Mouse (Mus musculus): ENCODE data around the gene Tbc1d4. TPM values are rescaled to one million over a fixed set of nuclear protein-coding genes. Genes with fewer than 3 reads are reported as not detected.

The Tbc1d4 gene
- polyA plus RNA-seq, 1 experiment from 2014 or later: 4.3 TPM

DNA sequence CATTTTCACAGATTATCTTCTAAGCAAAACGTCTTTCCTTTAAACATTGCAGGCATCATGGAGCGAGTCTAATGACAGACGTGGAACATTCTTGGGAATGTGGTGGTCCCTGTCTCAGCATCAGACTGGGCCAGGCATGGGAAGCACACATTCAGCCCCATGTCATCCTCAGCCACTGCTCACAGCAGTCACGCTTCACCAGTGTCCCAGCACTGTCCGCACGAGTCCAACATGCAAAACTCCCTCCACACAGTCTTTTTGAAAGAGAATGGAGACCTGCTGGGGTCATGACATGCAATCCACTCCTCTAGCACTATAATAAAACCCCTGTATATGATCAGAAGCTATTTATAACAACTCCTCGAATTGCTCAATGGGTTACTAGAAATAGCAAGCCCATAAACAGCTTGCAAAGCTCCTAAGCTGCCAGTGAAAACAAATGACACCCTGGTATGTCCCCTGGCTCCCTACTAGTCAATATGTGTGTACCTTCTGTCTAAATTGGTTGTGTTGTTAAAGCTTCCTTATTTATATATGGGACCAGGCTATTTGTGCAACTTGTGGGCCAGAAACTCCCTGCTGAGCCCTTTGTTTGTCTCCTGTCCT lies 76.8 kb downstream of the Tbc1d4 start:
- Histone ChIP-seq H3K27ac (ENCODE audit: low read depth, low read length) (no peak overlapping the region), H3K27me3 (replicated peaks; ENCODE audit: control insufficient read depth, insufficient read depth, low read length) (no peaks in the 10 kb centered on the region), H3K4me1 (replicated peaks; ENCODE audit: control insufficient read depth, insufficient read depth, low read length) (no peaks in the 10 kb centered on the region), H3K4me2 (replicated peaks; ENCODE audit: low read depth) (no peak overlapping the region), H3K36me3 (ENCODE audit: control insufficient read depth, insufficient read depth) (no peaks in the 10 kb centered on the region), H3K4me3 (ENCODE audit: low read depth, low read length) (no peak overlapping the region), H3K9me3 (ENCODE audit: control insufficient read depth) (no peaks in the 10 kb centered on the region), H3K9ac (ENCODE audit: low read depth, low read length) (no peak overlapping the region)
- no peak for TF ChIP-seq CTCF (IDR thresholded peaks at IDR 0.05; ENCODE audit: low read depth)
- 56% methylated on average over 7 of the region's 7 CpGs for WGBS
- no peak for ATAC-seq

DNA sequence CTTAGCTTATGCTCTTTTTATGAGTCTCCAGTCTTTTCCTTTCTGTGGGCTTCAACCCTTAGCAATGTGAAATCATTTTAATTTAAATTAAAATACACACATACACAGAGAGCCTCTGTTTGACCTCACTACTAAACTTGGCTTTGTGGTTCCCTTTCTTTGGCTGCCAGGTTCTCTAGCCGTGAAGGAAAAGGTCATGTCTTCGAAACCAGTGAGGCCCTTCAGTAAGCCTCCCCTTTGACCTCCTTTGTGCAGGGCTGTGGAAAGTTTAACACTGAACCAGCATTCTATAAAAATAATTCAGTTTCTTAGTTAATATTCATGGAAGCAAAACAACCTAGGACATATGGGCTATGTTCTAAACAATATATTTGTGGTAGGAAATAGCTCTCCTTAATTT lies 78.5 kb downstream of the Tbc1d4 start:
- H3K27me3 ChIP-seq (replicated peaks; ENCODE audit: control insufficient read depth, insufficient read depth, low read length): no peaks in the 10 kb centered on the region
- no peaks in the 10 kb centered on the region for H3K36me3 ChIP-seq (ENCODE audit: control insufficient read depth, insufficient read depth)
- H3K4me3 ChIP-seq (ENCODE audit: low read depth, low read length): no peak overlapping the region
- H3K4me1 ChIP-seq (replicated peaks; ENCODE audit: control insufficient read depth, insufficient read depth, low read length): no peaks in the 10 kb centered on the region
- TF ChIP-seq CTCF (IDR thresholded peaks at IDR 0.05; ENCODE audit: low read depth): no peak
- WGBS: 81% methylated on average over 2 of the region's 2 CpGs
- H3K4me2 ChIP-seq (replicated peaks; ENCODE audit: low read depth): no peak overlapping the region
- H3K27ac ChIP-seq (ENCODE audit: low read depth, low read length): no peak overlapping the region
- no peaks in the 10 kb centered on the region for H3K9me3 ChIP-seq (ENCODE audit: control insufficient read depth)
- no peak overlapping the region for H3K9ac ChIP-seq (ENCODE audit: low read depth, low read length)
- no peak for ATAC-seq

DNA sequence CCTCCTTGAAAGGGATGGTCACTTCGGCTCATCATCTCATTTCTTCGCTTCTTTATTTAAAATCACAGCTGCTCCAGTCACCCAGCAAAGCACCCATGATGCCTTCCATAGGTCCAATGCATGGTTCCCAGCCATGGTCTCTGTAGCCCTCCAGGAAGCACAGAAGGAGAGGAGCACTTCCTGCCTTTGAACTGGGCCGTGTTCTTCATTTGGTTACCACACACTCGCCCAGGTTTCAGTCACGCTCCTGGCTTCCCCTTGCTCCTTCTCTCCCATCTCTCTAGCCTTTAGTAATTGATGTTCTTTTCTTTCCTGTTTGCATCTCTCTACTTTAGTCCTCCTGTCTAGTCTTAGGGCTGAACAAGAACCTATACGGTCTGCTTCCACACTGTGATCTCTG lies 79.8 kb downstream of the Tbc1d4 start:
- 92% methylated on average over 6 of the region's 6 CpGs for WGBS
- Histone ChIP-seq H3K4me3 (ENCODE audit: low read depth, low read length) (no peak overlapping the region), H3K36me3 (ENCODE audit: control insufficient read depth, insufficient read depth) (no peaks in the 10 kb centered on the region), H3K4me1 (replicated peaks; ENCODE audit: control insufficient read depth, insufficient read depth, low read length) (no peaks in the 10 kb centered on the region), H3K9ac (ENCODE audit: low read depth, low read length) (no peak overlapping the region), H3K27ac (ENCODE audit: low read depth, low read length) (no peak overlapping the region), H3K27me3 (replicated peaks; ENCODE audit: control insufficient read depth, insufficient read depth, low read length) (no peaks in the 10 kb centered on the region), H3K9me3 (ENCODE audit: control insufficient read depth) (no peaks in the 10 kb centered on the region), H3K4me2 (replicated peaks; ENCODE audit: low read depth) (no peak overlapping the region)
- no peak for ATAC-seq
- TF ChIP-seq CTCF (IDR thresholded peaks at IDR 0.05; ENCODE audit: low read depth): no peak

DNA sequence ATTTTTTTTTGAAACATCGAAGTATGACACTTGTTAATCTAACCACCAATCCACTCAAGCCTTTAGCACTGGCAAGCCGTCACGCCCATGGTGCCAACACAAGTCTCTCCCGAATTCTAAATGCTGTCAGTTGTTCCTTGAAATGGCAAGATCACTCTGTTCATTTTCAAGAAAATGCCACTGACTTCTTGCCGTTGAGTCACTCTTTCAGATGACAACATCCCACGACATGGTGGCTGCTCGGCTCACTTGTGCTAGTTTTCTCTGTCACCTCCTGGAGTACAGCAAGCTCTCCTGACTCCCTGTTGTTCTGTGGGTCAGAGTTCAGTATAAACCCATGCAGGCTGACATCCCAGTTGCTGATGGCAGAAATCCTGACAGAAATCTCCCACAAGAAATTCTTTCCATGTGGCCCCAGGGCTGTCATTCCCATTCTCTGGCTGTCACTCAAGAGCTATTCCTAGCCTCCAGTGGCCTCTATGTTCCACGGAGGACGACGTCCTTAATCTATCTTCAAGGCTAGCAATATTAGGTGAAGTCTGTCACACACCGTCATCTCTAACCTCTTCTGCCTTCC lies 81.5 kb downstream of the Tbc1d4 start:
- WGBS: 71% methylated on average over 11 of the region's 11 CpGs
- no peak for TF ChIP-seq CTCF (IDR thresholded peaks at IDR 0.05; ENCODE audit: low read depth)
- ATAC-seq: no peak

DNA sequence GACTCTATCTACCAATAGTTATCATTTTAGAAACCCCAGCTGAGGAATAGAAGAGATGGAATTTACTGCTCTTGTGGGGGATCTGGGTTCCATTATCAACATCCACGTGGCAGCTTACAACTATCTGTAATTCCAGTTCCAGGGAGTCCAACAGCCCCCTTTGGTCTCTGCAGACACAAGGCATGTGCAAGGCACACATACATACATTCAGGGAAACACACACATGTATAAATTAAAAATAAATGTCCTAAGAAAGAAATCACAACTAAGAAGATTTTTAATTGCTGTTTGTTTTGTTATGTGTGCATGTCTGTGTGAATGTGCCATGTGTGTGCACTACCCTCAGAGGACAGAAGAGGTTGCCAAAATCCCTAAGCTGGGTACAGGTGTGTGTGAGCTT lies 82.5 kb downstream of the Tbc1d4 start:
- H3K27me3 ChIP-seq (replicated peaks; ENCODE audit: control insufficient read depth, insufficient read depth, low read length): no peaks in the 10 kb centered on the region
- 65% methylated on average over 1 of the region's 1 CpGs for WGBS
- no peak for TF ChIP-seq CTCF (IDR thresholded peaks at IDR 0.05; ENCODE audit: low read depth)

More for the DNA sequence above, 81.5 kb downstream of the Tbc1d4 start:
- Histone ChIP-seq H3K27ac (ENCODE audit: low read depth, low read length) (no peak overlapping the region), H3K4me1 (replicated peaks; ENCODE audit: control insufficient read depth, insufficient read depth, low read length) (no peaks in the 10 kb centered on the region), H3K4me2 (replicated peaks; ENCODE audit: low read depth) (no peak overlapping the region), H3K27me3 (replicated peaks; ENCODE audit: control insufficient read depth, insufficient read depth, low read length) (no peaks in the 10 kb centered on the region), H3K9me3 (ENCODE audit: control insufficient read depth) (no peaks in the 10 kb centered on the region), H3K36me3 (ENCODE audit: control insufficient read depth, insufficient read depth) (no peaks in the 10 kb centered on the region), H3K9ac (ENCODE audit: low read depth, low read length) (no peak overlapping the region), H3K4me3 (ENCODE audit: low read depth, low read length) (no peak overlapping the region)

DNA sequence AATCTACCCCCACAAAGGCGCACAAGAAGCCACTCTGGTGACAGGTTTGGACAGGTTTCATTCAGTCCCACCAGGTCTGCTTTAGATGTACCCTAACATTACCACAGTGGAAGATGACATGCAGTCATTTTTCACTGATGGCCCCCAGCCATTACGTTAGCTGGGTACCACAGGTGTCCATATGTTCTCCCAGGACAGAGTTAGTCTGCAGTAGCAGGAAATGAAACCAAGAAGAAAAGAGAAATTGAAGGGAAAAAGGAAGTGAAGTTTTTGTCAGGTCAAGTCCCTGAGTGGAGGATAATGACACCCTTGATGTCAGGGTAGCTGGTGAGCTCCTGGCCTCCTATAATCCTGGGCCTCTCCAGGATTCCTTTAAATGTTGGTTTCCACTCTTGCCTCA lies 89.0 kb downstream of the Tbc1d4 start:
- no peak for ATAC-seq
- Histone ChIP-seq H3K36me3 (ENCODE audit: control insufficient read depth, insufficient read depth) (no peaks in the 10 kb centered on the region), H3K27me3 (replicated peaks; ENCODE audit: control insufficient read depth, insufficient read depth, low read length) (no peaks in the 10 kb centered on the region), H3K27ac (ENCODE audit: low read depth, low read length) (no peak overlapping the region), H3K9me3 (ENCODE audit: control insufficient read depth) (no peaks in the 10 kb centered on the region), H3K4me1 (replicated peaks; ENCODE audit: control insufficient read depth, insufficient read depth, low read length) (no peaks in the 10 kb centered on the region), H3K9ac (ENCODE audit: low read depth, low read length) (no peak overlapping the region), H3K4me3 (ENCODE audit: low read depth, low read length) (no peak overlapping the region), H3K4me2 (replicated peaks; ENCODE audit: low read depth) (no peak overlapping the region)
- 90% methylated on average over 2 of the region's 2 CpGs for WGBS
- TF ChIP-seq CTCF (IDR thresholded peaks at IDR 0.05; ENCODE audit: low read depth): no peak

More for the DNA sequence above, 82.5 kb downstream of the Tbc1d4 start:
- no peak overlapping the region for H3K9ac ChIP-seq (ENCODE audit: low read depth, low read length)
- no peaks in the 10 kb centered on the region for H3K9me3 ChIP-seq (ENCODE audit: control insufficient read depth)
- ATAC-seq: no peak
- H3K4me3 ChIP-seq (ENCODE audit: low read depth, low read length): no peak overlapping the region
- H3K4me2 ChIP-seq (replicated peaks; ENCODE audit: low read depth): no peak overlapping the region
- no peaks in the 10 kb centered on the region for H3K36me3 ChIP-seq (ENCODE audit: control insufficient read depth, insufficient read depth)
- H3K4me1 ChIP-seq (replicated peaks; ENCODE audit: control insufficient read depth, insufficient read depth, low read length): no peaks in the 10 kb centered on the region
- H3K27ac ChIP-seq (ENCODE audit: low read depth, low read length): no peak overlapping the region

Measured in intestine, postnatal 0 days (tissue).